Mouse (Mus musculus): ENCODE results near the gene Zxdb. TPM values are rescaled to one million over a fixed set of nuclear protein-coding genes. Genes with fewer than 3 reads are reported as not detected.

The Zxdb gene
- polyA plus RNA-seq, 1 experiment from 2014 or later: 3.5 TPM

- 89% methylated on average over 5 of the region's 5 CpGs for WGBS
- H3K4me1 ChIP-seq (replicated peaks; ENCODE audit: control insufficient read depth, insufficient read depth, low read length): no peaks in the 10 kb centered on the region
- no peak for DNase-seq (ENCODE audit: low spot score)
- ATAC-seq (ENCODE audit: low FRiP score): no peak
- no peak overlapping the region for H3K4me3 ChIP-seq (replicated peaks; ENCODE audit: low read length)
- H3K36me3 ChIP-seq (replicated peaks; ENCODE audit: control insufficient read depth, insufficient read depth): no peaks in the 10 kb centered on the region
- H3K9me3 ChIP-seq (ENCODE audit: control insufficient read depth, low read length): no peaks in the 10 kb centered on the region
- no peak overlapping the region for H3K4me2 ChIP-seq (replicated peaks)
- no peak overlapping the region for H3K27ac ChIP-seq
- no peak overlapping the region for H3K9ac ChIP-seq
- H3K27me3 ChIP-seq (ENCODE audit: control insufficient read depth, insufficient read depth, low read length): no peaks in the 10 kb centered on the region
These were observed 29.4 kb downstream of the Zxdb start for GRCm38 (mm10) chrX:94753733-94754132.

GRCm38 (mm10) chrX:94759959-94760358, 35.6 kb downstream of the Zxdb start:
- Histone ChIP-seq H3K4me3 (replicated peaks; ENCODE audit: low read length) (no peak overlapping the region), H3K9me3 (ENCODE audit: control insufficient read depth, low read length) (no peaks in the 10 kb centered on the region), H3K4me1 (replicated peaks; ENCODE audit: control insufficient read depth, insufficient read depth, low read length) (no peaks in the 10 kb centered on the region), H3K36me3 (replicated peaks; ENCODE audit: control insufficient read depth, insufficient read depth) (no peaks in the 10 kb centered on the region), H3K27ac (no peak overlapping the region), H3K27me3 (ENCODE audit: control insufficient read depth, insufficient read depth, low read length) (no peaks in the 10 kb centered on the region), H3K9ac (no peak overlapping the region), H3K4me2 (replicated peaks) (no peak overlapping the region)
- ATAC-seq (ENCODE audit: low FRiP score): no peak
- no peak for DNase-seq (ENCODE audit: low spot score)
- 18% methylated on average over 1 of the region's 1 CpGs for WGBS

- Histone ChIP-seq H3K9me3 (ENCODE audit: control insufficient read depth, low read length) (no peaks in the 10 kb centered on the region), H3K27ac (no peak overlapping the region), H3K4me3 (replicated peaks; ENCODE audit: low read length) (no peak overlapping the region), H3K36me3 (replicated peaks; ENCODE audit: control insufficient read depth, insufficient read depth) (no peaks in the 10 kb centered on the region), H3K9ac (no peak overlapping the region), H3K27me3 (ENCODE audit: control insufficient read depth, insufficient read depth, low read length) (no peaks in the 10 kb centered on the region), H3K4me2 (replicated peaks) (no peak overlapping the region), H3K4me1 (replicated peaks; ENCODE audit: control insufficient read depth, insufficient read depth, low read length) (no peaks in the 10 kb centered on the region)
- no peak for ATAC-seq (ENCODE audit: low FRiP score)
- DNase-seq (ENCODE audit: low spot score): no peak
- 95% methylated on average over 34 of the region's 34 CpGs for WGBS
These were observed 49.5 kb downstream of the Zxdb start for GRCm38 (mm10) chrX:94773876-94774275.

Other genes starting within 250 kb of the Zxdb start
- gene Maged1, start 182.4 kb upstream of the Zxdb start, polyA plus RNA-seq (2014; fragmentation: Nextera tagmentation; extraction: Ambion mirVana): 1,087 and 1,146 TPM in 2 replicates
- 21.8 and 27.0 TPM in 2 replicates for gene Gspt2, start 88.5 kb upstream of the Zxdb start, polyA plus RNA-seq (2014; fragmentation: Nextera tagmentation; extraction: Ambion mirVana)

All from hindbrain, embryonic 14.5 days (tissue).